Mouse (Mus musculus) midbrain, postnatal 0 days (tissue): ENCODE data around the gene Sycn. TPM values are rescaled to one million over a fixed set of nuclear protein-coding genes. Genes with fewer than 3 reads are reported as not detected.

Experiments
- ATAC-seq: fragments of 200-750 bp; cut with Nextera tagmentation; 2 replicates; pipeline ENCODE4 v1.8.0; 2017; ENCODE audit warnings: moderate number of reproducible peaks, mild to moderate bottlenecking, moderate TSS enrichment, moderate library complexity; ENCODE audit not compliant: low FRiP score
- DNase-seq: peaks from one replicate; pipeline ENCODE4 v3.0.0-alpha.2; 2015; ENCODE audit warnings: low spot score
- H3K27ac ChIP-seq: fragments of 300-500 bp; sonication (generic); 2 replicates; pipeline ENCODE4 v1.5.1; 2014; ENCODE audit warnings: low read depth, mild to moderate bottlenecking, low read length, mixed read lengths
- H3K27me3 ChIP-seq: fragments of 300-500 bp; sonication (generic); 2 replicates; pipeline ENCODE4 v1.6.1; 2014; ENCODE audit warnings: low read length, control low read depth, mixed read lengths; ENCODE audit not compliant: insufficient read depth
- H3K36me3 ChIP-seq: fragments of 300-500 bp; sonication (generic); 2 replicates; pipeline ENCODE4 v1.6.1; 2014; ENCODE audit warnings: low read length, control low read depth, mixed read lengths; ENCODE audit not compliant: insufficient read depth
- H3K4me1 ChIP-seq: fragments of 300-500 bp; sonication (generic); 2 replicates; pipeline ENCODE4 v1.6.1; 2014; ENCODE audit warnings: mild to moderate bottlenecking, control low read depth, antibody characterized with exemption, low read length, mixed read lengths; ENCODE audit not compliant: insufficient read depth
- H3K4me2 ChIP-seq: fragments of 300-500 bp; sonication (generic); 2 replicates; pipeline ENCODE4 v1.6.1; 2014; ENCODE audit warnings: low read depth, mild to moderate bottlenecking, low read length, mixed read lengths; ENCODE audit not compliant: poor library complexity, severe bottlenecking
- H3K4me3 ChIP-seq: fragments of 300-500 bp; sonication (generic); 2 replicates; pipeline ENCODE4 v1.5.1; 2014; ENCODE audit warnings: low read depth, mild to moderate bottlenecking, low read length, moderate library complexity
- H3K9ac ChIP-seq: fragments of 300-500 bp; sonication (generic); replicated peaks from 2 replicates; pipeline ENCODE4 v1.6.1; 2014; ENCODE audit warnings: mild to moderate bottlenecking, low read length, moderate library complexity, mixed read lengths; ENCODE audit not compliant: poor library complexity, severe bottlenecking
- H3K9me3 ChIP-seq: fragments of 300-500 bp; sonication (generic); 2 replicates; pipeline ENCODE4 v1.6.1; 2016; ENCODE audit warnings: low read length, control low read depth
- CTCF ChIP-seq: IDR thresholded peaks from 2 replicates; pipeline ENCODE4 v1.5.1; 2016; ENCODE audit warnings: antibody characterized with exemption, mild to moderate bottlenecking
- WGBS: fragments of 180-500 bp; shearing (Covaris S2); extraction: QIAGEN DNeasy Blood & Tissue Kit; methylation state at CpG from one replicate; pipeline ENCODE4 v1.1.7; 2014; 5-methylcytosine and 5-hydroxymethylcytosine counted together
- polyA plus RNA-seq: library from polyadenylated mRNA; unstranded; fragments of >200 nt; fragmentation: Nextera tagmentation; extraction: Ambion mirVana; gene quantifications from 2 replicates; pipeline ENCODE4 v1.2.1, GENCODE M21; 2015
- total RNA-seq: library from RNA; depleted of rRNA; stranded (reverse); fragments of >200 nt; gene quantifications from 2 replicates; pipeline ENCODE4 v1.2.3, GENCODE M21; 2014

Sycn gene
- total and polyA plus RNA-seq, 2 experiments from 2014 or later, result not detected

DNA sequence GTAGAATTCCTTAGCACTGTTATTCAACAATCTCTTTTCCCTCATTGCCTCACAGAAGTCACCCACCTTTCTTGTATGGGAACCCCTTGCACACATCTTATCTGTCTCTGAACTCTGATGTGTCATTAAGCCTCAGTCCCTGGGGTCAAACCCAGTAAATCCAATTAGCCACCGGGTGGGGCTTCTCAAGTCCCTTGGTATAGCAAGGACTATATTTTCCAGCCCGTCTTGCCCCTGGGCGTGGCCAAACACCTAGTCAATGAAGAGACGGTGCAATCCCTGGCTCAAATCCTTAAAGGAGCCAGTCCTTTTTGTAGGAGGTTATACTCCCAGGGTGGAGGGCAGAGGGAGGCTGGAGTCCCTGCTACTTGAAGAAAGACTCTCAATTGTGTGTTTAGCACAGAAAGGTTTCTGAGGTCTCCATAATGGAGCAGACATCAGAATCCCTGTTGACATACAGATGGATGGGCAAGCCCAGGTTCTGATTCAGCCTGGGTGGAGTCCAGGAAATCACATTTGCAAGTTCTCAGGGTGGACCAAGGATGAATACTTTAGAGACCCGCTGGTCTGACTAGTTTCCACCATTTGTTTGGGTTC lies 15.4 kb downstream of the Sycn start:
- ATAC-seq (no peak), DNase-seq (no peak)
- Histone ChIP-seq H3K4me2 (no peak overlapping the region), H3K4me3 (no peak overlapping the region), H3K27me3 (no peaks in the 10 kb centered on the region), H3K27ac (no peak overlapping the region), H3K9me3 (no peaks in the 10 kb centered on the region), H3K4me1 (no peaks in the 10 kb centered on the region), H3K36me3 (peaks cover 17% of the 10 kb centered on the region), H3K9ac (no peak overlapping the region)
- no peak for TF ChIP-seq CTCF
- 16% methylated on average over 5 of the region's 5 CpGs for whole genome bisulfite sequencing

DNA sequence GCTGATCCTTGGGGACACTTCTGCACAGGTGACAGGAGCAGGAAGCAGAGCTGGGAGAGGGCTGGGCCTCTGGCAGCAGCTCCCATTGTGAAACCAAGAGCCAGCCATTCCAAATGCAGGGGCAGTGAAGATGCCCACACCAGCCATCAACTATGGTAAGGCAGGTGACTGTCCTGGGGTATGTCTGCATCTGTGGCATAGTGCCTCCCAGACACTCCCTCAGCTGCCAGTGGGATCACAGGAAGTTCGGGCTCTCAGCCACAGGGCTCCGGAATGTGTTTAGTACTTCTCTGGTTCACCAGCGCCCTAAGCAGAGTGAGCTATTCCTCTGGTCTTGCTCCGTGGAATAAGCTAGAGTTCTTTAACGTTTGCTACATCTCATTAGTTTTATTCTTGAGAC lies 16.4 kb downstream of the Sycn start:
- Histone ChIP-seq H3K4me1 (no peaks in the 10 kb centered on the region), H3K4me2 (no peak overlapping the region), H3K36me3 (peaks cover 22% of the 10 kb centered on the region), H3K9ac (no peak overlapping the region), H3K27me3 (no peaks in the 10 kb centered on the region), H3K27ac (no peak overlapping the region), H3K4me3 (no peak overlapping the region), H3K9me3 (no peaks in the 10 kb centered on the region)
- ATAC-seq, result no peak
- WGBS, result 83% methylated on average over 5 of the region's 5 CpGs
- no peak for TF ChIP-seq CTCF
- no peak for DNase-seq

DNA sequence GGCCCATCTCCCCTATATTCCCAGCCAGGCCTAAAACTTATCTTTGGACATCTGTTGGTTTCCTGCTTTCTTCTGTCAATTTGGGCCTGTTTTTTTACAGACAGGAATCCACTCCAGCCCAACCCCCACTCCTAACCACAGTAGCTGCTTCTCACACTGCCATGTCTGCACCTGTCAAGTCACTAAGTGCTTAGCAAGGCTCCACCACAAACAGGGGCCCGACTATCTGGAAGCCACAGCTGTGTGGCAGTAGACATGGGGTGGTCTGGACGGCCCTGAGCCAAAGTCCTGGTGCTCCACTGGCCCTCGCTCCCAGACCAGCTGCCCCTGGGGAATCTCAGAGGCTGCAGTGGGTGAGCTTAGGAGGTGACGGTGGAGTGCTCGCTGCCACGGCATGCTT lies 17.0 kb downstream of the Sycn start:
- no peak overlapping the region for H3K27ac ChIP-seq
- no peaks in the 10 kb centered on the region for H3K4me1 ChIP-seq
- peaks cover 28% of the 10 kb centered on the region for H3K36me3 ChIP-seq
- ATAC-seq, result no peak
- no peak for TF ChIP-seq CTCF
- no peak for DNase-seq
- 79% methylated on average over 6 of the region's 6 CpGs for WGBS
- H3K27me3 ChIP-seq, result no peaks in the 10 kb centered on the region
- H3K4me2 ChIP-seq, result no peak overlapping the region
- H3K9ac ChIP-seq, result no peak overlapping the region
- H3K4me3 ChIP-seq, result no peak overlapping the region
- H3K9me3 ChIP-seq, result no peaks in the 10 kb centered on the region

DNA sequence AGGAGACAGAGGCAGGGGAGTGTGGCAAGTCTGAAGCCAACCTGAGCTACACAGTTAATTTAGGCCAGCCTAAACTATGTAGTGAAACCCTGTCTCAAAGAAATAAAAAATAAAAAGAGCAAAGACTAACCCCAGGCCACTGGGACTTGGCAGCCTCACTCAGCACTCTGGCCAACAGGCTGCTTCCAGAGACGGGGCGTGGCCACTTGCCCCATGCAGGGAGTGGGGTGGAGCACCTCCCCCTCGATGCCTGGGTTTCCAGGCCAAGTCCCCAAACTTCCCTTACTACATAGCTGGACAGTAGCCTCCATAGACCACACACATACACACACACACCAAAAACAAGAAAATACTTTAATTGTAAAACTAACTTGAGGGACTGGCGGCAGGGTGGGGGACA lies 17.8 kb downstream of the Sycn start:
- no peaks in the 10 kb centered on the region for H3K9me3 ChIP-seq
- 71% methylated on average over 4 of the region's 4 CpGs for WGBS
- H3K27me3 ChIP-seq, result no peaks in the 10 kb centered on the region
- H3K9ac ChIP-seq, result no peak overlapping the region
- ATAC-seq, result no peak
- DNase-seq, result peak; percentile 28
- peaks cover 29% of the 10 kb centered on the region for H3K36me3 ChIP-seq
- no peak overlapping the region for H3K4me2 ChIP-seq
- H3K4me3 ChIP-seq, result no peak overlapping the region
- H3K27ac ChIP-seq, result no peak overlapping the region
- TF ChIP-seq CTCF, result no peak
- no peaks in the 10 kb centered on the region for H3K4me1 ChIP-seq

DNA sequence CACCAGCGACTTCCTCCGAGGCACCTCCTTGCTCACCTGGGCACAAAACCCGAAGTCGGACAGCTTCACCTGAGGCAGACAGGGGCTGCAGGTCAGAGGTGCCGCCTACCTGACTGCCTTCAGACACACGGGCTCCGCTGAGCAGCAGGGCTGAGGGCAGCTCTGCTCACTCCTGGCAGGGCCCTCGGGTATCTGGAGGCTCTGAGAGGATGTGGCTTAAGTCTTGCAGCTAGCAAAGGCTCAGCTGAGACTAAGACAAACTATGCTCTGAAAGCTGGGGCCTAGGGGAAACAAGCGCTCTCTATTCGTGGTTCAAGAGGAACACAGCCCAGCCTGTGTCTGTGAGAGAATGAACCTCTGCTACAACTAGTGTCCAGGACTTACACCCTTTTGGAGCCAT lies 20.2 kb downstream of the Sycn start:
- no peak for ATAC-seq
- H3K4me3 ChIP-seq, result no peak overlapping the region
- H3K9ac ChIP-seq, result no peak overlapping the region
- peaks cover 40% of the 10 kb centered on the region for H3K36me3 ChIP-seq
- WGBS, result 92% methylated on average over 10 of the region's 10 CpGs
- no peak for DNase-seq
- no peak for TF ChIP-seq CTCF
- H3K9me3 ChIP-seq, result no peaks in the 10 kb centered on the region
- H3K27ac ChIP-seq, result no peak overlapping the region
- no peaks in the 10 kb centered on the region for H3K4me1 ChIP-seq
- no peak overlapping the region for H3K4me2 ChIP-seq
- no peaks in the 10 kb centered on the region for H3K27me3 ChIP-seq

DNA sequence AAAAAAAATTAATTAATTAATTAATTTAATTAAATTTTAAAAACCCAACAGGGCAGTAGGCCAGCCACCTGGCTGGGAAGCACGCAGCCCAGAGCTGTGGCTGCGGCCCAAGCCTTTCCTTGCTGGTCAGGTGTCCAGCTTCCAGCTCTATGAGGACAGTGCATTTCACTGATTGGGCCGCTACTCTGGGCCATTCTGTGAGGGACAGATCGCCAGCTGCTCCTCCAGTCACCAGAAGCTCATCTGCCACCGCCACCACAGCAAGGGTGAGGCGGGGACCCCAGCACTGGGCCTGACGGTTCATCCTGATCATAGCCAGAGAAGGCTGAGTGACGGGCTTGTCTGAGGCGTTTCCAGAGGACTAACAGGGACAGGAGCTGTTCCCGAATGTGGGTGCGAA lies 21.3 kb downstream of the Sycn start:
- Histone ChIP-seq H3K4me2 (no peak overlapping the region), H3K4me1 (no peaks in the 10 kb centered on the region), H3K27me3 (no peaks in the 10 kb centered on the region), H3K9ac (no peak overlapping the region), H3K36me3 (peaks cover 50% of the 10 kb centered on the region), H3K4me3 (no peak overlapping the region), H3K27ac (no peak overlapping the region), H3K9me3 (no peaks in the 10 kb centered on the region)
- TF ChIP-seq CTCF, result no peak
- ATAC-seq (no peak), DNase-seq (no peak)
- WGBS, result 92% methylated on average over 11 of the region's 11 CpGs
